Mouse (Mus musculus) forebrain, embryonic 11.5 days (tissue): ENCODE measurements around the gene Jph4. TPM values are rescaled to one million over a fixed set of nuclear protein-coding genes. Genes with fewer than 3 reads are reported as not detected.
A peak's percentile ranks its signal among the peaks of the same experiment; 100 is the strongest.

Source experiments
- ATAC-seq: fragments of 200-750 bp; cut with Nextera tagmentation; replicated peaks from 2 replicates; pipeline ENCODE4 v1.8.0; 2017; ENCODE audit warnings: moderate TSS enrichment; ENCODE audit not compliant: low FRiP score
- DNase-seq: peaks from one replicate; pipeline ENCODE4 v3.0.0-alpha.2; 2017; ENCODE audit warnings: low spot score
- H3K27ac ChIP-seq: fragments of 300-500 bp; sonication (generic); 2 replicates; pipeline ENCODE4 v1.5.1; 2014; ENCODE audit warnings: low read depth, low read length
- H3K27me3 ChIP-seq: fragments of 300-500 bp; sonication (generic); 2 replicates; pipeline ENCODE4 v1.6.1; 2014; ENCODE audit warnings: mild to moderate bottlenecking, low read length, mixed read lengths; ENCODE audit not compliant: control insufficient read depth, insufficient read depth
- H3K36me3 ChIP-seq: fragments of 300-500 bp; sonication (generic); 2 replicates; pipeline ENCODE4 v1.6.1; 2014; ENCODE audit warnings: mild to moderate bottlenecking, low read length, moderate library complexity, mixed read lengths; ENCODE audit not compliant: control insufficient read depth, insufficient read depth
- H3K4me1 ChIP-seq: fragments of 300-500 bp; sonication (generic); replicated peaks from 2 replicates; pipeline ENCODE4 v1.6.1; 2014; ENCODE audit warnings: low read length, mixed read lengths; ENCODE audit not compliant: control insufficient read depth, insufficient read depth
- H3K4me2 ChIP-seq: fragments of 300-500 bp; sonication (generic); 2 replicates; pipeline ENCODE4 v1.6.1; 2014; ENCODE audit warnings: low read depth, mild to moderate bottlenecking, low read length, moderate library complexity, mixed read lengths; ENCODE audit not compliant: severe bottlenecking
- H3K4me3 ChIP-seq: fragments of 300-500 bp; sonication (generic); 2 replicates; pipeline ENCODE4 v1.5.1; 2014; ENCODE audit warnings: low read depth, low read length
- H3K9ac ChIP-seq: fragments of 300-500 bp; sonication (generic); 2 replicates; pipeline ENCODE4 v1.6.1; 2014; ENCODE audit warnings: low read length
- H3K9me3 ChIP-seq: fragments of 300-500 bp; sonication (generic); 2 replicates; pipeline ENCODE4 v1.6.1; 2016; ENCODE audit warnings: low read length, mixed read lengths; ENCODE audit not compliant: control insufficient read depth
- WGBS: fragments of 180-500 bp; shearing (Covaris S2); extraction: QIAGEN DNeasy Blood & Tissue Kit; methylation state at CpG from one replicate; pipeline ENCODE4 v1.1.7; 2014; 5-methylcytosine and 5-hydroxymethylcytosine counted together
- polyA plus RNA-seq: library from polyadenylated mRNA; unstranded; fragments of >200 nt; fragmentation: Nextera tagmentation; extraction: Ambion mirVana; gene quantifications from 2 replicates; pipeline ENCODE4 v1.2.1, GENCODE M21; 2014

The Jph4 gene
- polyA plus RNA-seq, 1 experiment from 2014 or later: 2.9 TPM

DNA sequence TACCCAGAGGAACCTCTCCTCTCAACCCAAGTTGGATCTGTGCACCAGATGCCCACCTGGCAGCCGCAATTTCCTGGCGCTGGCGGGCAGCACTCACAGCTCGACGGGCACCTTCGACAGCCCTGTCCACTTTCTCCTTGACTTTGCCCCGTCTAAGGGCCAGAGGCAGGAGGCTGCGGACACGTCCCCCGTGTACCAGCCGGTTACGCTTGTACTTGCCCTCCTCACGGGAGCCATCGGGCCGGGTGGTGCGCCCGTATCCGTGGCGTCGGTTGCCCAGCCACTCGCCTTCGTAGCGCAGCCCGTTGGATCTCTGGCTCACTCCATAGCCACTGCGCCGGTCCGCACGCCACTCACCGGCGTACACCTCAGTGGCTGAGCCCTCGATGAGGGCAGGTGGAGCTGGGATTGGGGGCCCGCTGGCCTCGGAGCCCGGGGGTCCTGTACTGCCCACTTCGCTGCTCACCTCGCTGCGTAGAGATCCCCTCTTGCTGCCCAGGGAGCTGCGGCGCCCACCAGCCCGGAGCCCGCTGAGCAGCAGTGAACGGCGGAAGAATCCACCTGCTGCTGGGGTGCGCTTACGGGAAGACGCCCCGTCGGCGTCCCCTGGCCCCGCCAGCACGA lies 3.3 kb downstream of the Jph4 start:
- 76% methylated on average over 51 of the region's 51 CpGs for WGBS
- H3K36me3 ChIP-seq: no peaks in the 10 kb centered on the region
- peaks cover 34% of the 10 kb centered on the region for H3K27me3 ChIP-seq
- no peaks in the 10 kb centered on the region for H3K9me3 ChIP-seq
- H3K27ac ChIP-seq: no peak overlapping the region
- no peak overlapping the region for H3K4me2 ChIP-seq
- peaks cover 22% of the 10 kb centered on the region for H3K4me1 ChIP-seq
- no peak overlapping the region for H3K9ac ChIP-seq
- H3K4me3 ChIP-seq: no peak overlapping the region
- DNase-seq (no peak), ATAC-seq (no peak)

DNA sequence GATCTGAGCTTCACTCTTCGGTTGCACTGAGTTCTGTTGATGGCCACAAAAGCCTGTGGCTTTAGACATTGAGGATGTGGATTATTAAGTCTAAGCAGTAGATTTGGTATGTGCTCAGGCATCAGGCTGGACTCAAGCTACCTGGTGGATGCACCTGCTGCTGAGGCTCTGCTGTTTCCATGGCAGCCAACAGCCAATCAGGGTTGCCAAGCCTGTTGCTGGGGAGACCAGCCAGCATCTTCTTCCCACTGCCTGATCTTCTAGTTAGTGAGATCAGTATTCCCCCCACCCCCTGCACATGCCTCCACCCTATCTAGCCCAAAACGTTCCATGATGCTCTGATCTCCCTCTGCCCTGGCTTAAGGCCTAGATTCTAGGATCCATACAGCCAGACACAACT lies 5.0 kb downstream of the Jph4 start:
- no peaks in the 10 kb centered on the region for H3K36me3 ChIP-seq
- no peak overlapping the region for H3K9ac ChIP-seq
- H3K4me3 ChIP-seq: no peak overlapping the region
- no peak overlapping the region for H3K4me2 ChIP-seq
- H3K9me3 ChIP-seq: no peaks in the 10 kb centered on the region
- no peak overlapping the region for H3K27ac ChIP-seq
- peaks cover 28% of the 10 kb centered on the region for H3K27me3 ChIP-seq
- no peak for DNase-seq
- 70% methylated on average over 2 of the region's 2 CpGs for WGBS
- H3K4me1 ChIP-seq: peaks cover 22% of the 10 kb centered on the region
- ATAC-seq: no peak

DNA sequence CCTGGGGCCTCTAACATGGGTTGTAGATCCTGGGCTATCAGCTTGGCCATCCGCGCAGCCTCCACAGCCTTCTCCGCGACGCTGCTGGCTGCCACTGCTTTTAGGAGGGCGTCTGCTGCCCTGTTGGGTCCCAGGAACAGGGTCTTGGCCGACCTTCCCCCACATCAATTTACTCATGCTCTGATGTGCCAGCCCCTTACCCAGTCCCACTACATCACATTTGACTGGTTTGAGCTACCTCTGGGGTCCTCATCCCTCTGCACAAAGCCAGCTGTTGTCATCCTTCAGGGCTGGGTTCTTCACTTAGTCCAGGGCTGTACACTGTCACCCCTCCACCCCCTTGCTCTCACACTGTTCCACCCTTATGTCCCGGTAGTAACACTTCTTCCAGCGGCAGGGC lies 6.7 kb downstream of the Jph4 start:
- no peak overlapping the region for H3K9ac ChIP-seq
- peaks cover 20% of the 10 kb centered on the region for H3K4me1 ChIP-seq
- H3K4me3 ChIP-seq: no peak overlapping the region
- no peaks in the 10 kb centered on the region for H3K9me3 ChIP-seq
- H3K27ac ChIP-seq: no peak overlapping the region
- no peak for DNase-seq
- H3K27me3 ChIP-seq: peaks cover 21% of the 10 kb centered on the region
- ATAC-seq: no peak
- no peak overlapping the region for H3K4me2 ChIP-seq
- 30% methylated on average over 9 of the region's 9 CpGs for WGBS
- H3K36me3 ChIP-seq: no peaks in the 10 kb centered on the region

DNA sequence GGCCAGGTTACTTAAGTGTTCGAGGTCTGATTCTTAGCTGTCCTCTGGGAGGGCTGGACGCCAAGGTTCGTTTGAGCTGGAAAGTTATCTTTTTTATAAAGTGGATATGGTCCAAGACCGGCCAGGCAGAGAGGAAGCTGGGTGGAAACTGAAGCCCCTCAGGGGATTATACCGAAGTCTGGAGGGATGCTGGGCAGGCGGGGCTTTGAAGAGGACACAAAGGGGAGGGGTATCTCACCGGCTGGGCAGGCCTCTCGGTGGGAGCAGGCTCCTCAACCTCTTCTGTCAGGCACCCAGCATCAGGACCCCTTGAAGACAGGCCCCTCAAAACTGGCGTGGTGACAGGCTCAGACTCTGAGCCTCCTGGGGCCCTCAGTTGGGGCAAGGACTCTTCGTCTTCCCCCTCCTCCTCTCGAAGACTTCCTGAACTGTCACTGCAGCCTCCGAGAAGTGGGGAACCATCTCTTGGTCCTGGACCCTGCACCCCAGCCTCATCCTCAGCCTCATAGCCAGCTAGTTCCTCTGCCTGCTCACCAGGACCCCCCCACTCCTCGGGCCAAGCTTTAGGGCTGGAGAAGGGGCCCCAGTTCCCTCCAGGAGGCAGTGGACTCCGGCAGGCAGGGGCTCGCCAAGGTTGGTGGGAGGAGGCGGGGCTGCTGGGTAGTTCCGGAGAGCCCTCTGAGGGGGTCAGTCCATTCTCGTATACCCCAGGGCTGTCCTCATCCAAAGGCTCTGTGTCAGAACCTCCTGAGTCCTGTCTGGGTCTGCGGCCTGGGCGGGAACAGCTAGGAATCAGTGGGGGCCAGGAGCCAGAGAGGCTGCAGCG lies 7.5 kb downstream of the Jph4 start:
- Histone ChIP-seq H3K9me3 (no peaks in the 10 kb centered on the region), H3K27ac (no peak overlapping the region), H3K9ac (peak overlapping the region; percentile 24), H3K36me3 (no peaks in the 10 kb centered on the region), H3K4me1 (peaks cover 20% of the 10 kb centered on the region), H3K4me2 (peak overlapping the region; percentile 31; the same call in 1 of the 2 replicates), H3K27me3 (peaks cover 17% of the 10 kb centered on the region), H3K4me3 (peak overlapping the region; percentile 5; the same call in 1 of the 2 replicates)
- DNase-seq (no peak), ATAC-seq (no peak)
- WGBS: 12% methylated on average over 21 of the region's 21 CpGs

DNA sequence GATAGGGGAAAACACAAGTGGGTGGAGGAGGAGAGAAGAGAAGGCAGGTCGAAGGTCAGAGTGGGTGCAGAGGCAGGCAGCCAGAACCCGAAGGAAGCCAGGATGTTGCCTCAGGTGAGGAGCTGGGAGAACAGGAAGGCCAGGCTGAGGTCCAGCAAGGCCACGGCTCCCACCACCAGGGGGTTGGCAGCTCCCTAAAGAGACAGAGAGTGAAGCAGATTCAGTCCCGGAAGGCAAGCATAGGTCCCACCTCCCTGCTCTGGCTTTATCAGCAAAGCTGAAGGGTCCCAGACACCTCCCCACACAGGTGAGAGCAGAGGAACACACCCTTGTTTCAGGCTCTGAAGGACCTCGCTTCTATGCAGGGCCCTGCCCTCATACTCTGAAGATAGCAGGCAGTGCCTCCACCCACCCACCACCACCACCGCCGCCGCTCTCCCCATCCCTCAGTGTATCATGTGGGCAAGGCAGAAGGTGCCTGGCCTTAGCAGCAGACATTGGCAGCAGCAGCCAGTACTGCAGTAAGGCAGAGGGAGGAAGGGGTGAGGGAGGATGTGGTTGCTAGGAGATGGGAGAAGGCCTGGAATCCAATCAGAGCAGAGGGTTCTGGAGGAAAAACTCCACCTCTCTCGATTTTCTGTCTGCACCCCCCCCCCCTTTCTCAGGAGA lies 8.4 kb downstream of the Jph4 start:
- ATAC-seq: peak; percentile 53; the same call in 1 of the 2 replicates
- H3K4me2 ChIP-seq: 0 out of 2 replicates have a peak overlapping the region, but pooled peaks have one; percentile 18

DNA sequence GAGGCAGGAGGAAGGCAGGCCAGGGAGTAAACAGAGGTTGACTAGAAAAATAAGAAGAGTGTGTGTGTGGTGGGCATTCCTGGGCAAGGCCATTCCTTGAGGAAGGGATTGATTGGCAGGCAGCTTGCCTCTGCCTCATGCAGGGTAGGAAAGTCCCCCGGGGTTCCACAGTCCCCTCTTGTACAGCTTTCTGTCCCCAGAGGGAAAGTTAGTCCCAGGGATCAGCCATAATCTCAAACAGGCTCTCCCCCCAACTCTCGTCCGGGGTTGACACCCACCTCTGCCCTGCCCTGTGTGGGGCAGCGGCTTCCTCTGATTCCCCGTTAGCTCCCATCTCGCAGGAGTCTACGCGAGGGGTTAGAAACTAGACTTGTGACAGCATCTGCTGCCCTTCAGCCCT lies 9.7 kb downstream of the Jph4 start:
- Histone ChIP-seq H3K9me3 (no peaks in the 10 kb centered on the region), H3K27ac (no peak overlapping the region), H3K4me2 (no peak overlapping the region), H3K4me3 (no peak overlapping the region), H3K36me3 (no peaks in the 10 kb centered on the region), H3K27me3 (peaks cover 5% of the 10 kb centered on the region), H3K9ac (no peak overlapping the region), H3K4me1 (peaks cover 20% of the 10 kb centered on the region)
- ATAC-seq (no peak), DNase-seq (no peak)
- WGBS: 64% methylated on average over 8 of the region's 8 CpGs

More for the DNA sequence above, 8.4 kb downstream of the Jph4 start:
- H3K27me3 ChIP-seq: peaks cover 8% of the 10 kb centered on the region
- no peak overlapping the region for H3K9ac ChIP-seq
- H3K27ac ChIP-seq: no peak overlapping the region
- DNase-seq: no peak
- WGBS: 36% methylated on average over 9 of the region's 9 CpGs
- no peak overlapping the region for H3K4me3 ChIP-seq
- H3K36me3 ChIP-seq: no peaks in the 10 kb centered on the region
- H3K9me3 ChIP-seq: no peaks in the 10 kb centered on the region
- peaks cover 20% of the 10 kb centered on the region for H3K4me1 ChIP-seq

DNA sequence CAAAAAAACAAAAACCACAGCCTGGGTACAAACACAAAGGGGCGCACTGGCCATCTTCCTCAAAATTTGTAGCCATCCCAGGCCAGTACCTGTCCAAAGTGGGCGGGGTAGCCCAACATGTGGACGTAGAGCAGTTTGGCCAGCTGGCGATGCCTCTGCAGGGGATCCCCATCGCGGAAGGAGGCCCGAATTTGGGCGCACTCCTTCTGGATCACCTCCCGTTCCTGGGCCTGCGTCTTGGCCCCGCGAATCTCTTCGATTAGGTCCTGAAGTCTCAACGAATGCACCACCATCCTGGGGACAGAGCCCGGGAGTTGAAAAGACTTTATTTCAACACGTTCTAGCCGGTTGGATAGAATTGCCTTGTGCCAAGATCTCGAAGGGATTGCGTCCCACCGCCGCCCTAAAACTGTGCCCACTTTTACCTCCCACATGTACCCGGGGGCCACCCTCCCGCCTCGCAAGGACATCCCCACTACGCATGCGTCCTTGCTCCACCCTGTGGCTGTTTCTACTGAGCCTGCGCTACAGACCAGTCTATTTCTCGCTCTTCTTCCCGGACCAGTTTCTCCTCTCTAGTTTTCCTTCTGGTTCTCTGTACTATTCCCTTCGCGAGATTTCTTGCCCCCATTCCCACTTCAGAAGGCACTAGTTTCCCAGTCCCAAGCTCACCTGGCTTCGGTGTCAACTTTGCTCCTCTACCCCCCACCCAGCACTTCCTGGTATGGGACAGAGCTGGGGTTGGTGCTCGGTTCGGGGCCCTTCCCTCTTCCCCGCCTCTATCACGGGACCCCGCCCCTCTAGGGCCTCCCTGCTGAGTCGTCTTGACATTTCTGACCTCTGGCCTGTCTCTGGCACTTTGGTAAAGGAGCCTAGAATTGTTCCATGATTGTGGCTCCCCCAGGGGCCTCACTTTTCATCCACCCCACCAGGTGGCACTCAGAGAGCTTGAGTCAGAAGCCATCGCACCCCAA lies 10.6 kb downstream of the Jph4 start, which contains the start of gene Ap1g2:
TSS of gene Ap1g2 (minus strand) at position 758 of the 974 bp plus-strand sequence.
- WGBS: under 1% methylated on average over 39 of the region's 39 CpGs
- H3K9ac ChIP-seq: peak within 1 kb of the TSS; percentile 71
- H3K27me3 ChIP-seq: peaks cover 5% of the 10 kb centered on the region
- no peak within 1 kb of the TSS for H3K27ac ChIP-seq
- H3K4me3 ChIP-seq: peak within 1 kb of the TSS; percentile 28
- H3K36me3 ChIP-seq: no peaks in the 10 kb centered on the region
- H3K4me1 ChIP-seq: peaks cover 20% of the 10 kb centered on the region
- no peaks in the 10 kb centered on the region for H3K9me3 ChIP-seq
- DNase-seq (peak; percentile 85), ATAC-seq (peak; percentile 57)
- peak within 1 kb of the TSS; percentile 89 for H3K4me2 ChIP-seq

DNA sequence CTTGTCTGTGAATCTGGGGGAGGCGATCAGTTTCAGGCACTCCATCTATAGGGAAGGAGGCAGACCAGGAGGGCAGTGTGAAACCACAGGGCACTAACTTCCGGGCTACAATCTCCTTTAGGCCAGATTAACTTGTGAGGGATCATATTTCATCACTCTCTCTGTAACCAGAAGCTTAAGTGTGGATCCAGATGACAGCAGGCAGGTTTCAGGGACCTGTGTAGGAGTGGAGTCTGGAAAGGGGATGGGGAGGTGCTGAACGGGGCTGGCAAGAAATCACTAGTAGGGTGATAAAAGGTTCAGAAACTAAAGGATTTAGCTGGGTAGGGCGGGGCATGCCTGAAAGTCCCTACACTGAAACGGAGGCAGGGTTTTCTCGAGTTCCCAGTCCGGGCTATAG lies 11.3 kb downstream of the Jph4 start:
- peak overlapping the region; percentile 71 for H3K9ac ChIP-seq
- no peaks in the 10 kb centered on the region for H3K9me3 ChIP-seq
- peak overlapping the region; percentile 89 for H3K4me2 ChIP-seq
- H3K4me3 ChIP-seq: peak overlapping the region; percentile 28
- H3K27ac ChIP-seq: no peak overlapping the region
- ATAC-seq (no peak), DNase-seq (no peak)
- peaks cover 3% of the 10 kb centered on the region for H3K27me3 ChIP-seq
- no peaks in the 10 kb centered on the region for H3K36me3 ChIP-seq
- peaks cover 20% of the 10 kb centered on the region for H3K4me1 ChIP-seq
- WGBS: 1% methylated on average over 7 of the region's 7 CpGs
